Mouse (Mus musculus): ENCODE results near the gene Tpcn2.

Tpcn2 gene

DNA sequence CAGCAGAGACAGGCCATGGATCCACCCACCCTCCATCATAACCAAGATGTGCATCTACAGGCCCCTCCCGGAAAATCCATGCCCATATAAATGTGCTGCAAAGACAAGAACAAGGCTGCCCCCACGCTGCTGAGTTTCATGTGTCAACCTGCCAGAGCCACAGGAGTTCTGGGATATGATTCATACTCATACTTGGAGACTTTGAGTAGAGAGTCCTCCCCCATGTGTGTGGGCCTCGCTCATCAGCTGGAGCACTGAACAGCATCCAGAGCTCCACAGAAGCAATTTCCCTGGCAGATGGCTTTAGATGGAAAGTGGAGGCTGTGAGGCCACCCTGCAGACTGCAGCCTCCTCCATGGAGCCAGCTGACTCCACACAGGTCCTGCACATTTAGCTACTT lies 86.8 kb downstream of the Tpcn2 start:
- no peak for DNase-seq

DNA sequence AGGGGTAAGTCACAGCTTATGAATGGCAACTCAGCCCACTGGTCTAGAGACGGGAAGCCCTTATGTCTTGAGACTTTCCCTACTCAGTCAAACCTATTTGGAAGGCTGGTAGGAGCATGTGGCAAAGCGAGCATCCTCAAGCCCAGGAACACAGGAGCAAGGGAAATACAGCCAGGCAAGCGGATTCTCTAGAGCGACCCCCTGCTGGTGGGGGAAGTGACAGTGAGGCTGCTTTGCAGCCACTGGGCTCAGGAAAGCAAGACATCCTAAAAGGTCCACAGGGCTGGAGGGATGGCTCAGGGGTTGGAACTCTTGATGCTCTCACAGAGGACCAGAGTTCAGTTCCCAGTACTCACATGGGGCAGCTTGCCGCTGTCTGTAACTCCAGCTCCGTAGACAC lies 87.5 kb downstream of the Tpcn2 start:
- no peak for DNase-seq

DNA sequence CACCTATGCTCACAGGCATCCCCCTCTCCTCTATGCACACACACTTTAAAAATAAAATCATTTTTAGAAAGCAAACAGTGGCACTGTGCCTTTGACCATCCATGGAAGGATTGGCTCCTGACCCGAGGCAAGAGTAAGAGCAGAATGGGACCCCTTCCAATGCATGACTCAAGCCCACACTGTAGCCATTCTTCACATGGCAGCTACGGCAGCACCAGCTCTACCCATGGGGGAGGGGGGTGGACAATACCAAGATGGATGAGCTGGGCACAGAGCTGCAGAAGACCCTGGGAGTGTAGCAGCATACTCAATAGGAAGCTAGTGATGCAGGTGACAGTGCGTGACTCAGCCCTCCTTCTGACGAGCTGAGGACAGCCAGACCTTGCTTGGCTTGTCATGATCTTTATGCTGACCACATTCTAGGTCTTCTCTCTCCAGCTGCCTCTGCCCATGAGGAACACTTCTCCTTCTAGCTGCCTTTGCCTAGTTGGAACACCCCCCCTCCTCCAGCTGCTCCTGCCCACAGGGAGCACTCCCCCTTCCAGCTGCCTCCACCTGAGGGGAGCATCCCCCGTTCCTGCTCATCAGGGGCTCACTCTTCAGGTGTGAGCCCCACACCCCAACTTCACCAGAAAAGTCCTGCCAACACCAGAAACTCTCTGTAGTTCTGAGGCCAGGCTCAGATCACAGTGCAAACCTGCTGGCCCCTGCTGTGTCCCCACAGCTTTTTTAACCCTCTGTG lies 88.5 kb downstream of the Tpcn2 start:
- DNase-seq = no peak

DNA sequence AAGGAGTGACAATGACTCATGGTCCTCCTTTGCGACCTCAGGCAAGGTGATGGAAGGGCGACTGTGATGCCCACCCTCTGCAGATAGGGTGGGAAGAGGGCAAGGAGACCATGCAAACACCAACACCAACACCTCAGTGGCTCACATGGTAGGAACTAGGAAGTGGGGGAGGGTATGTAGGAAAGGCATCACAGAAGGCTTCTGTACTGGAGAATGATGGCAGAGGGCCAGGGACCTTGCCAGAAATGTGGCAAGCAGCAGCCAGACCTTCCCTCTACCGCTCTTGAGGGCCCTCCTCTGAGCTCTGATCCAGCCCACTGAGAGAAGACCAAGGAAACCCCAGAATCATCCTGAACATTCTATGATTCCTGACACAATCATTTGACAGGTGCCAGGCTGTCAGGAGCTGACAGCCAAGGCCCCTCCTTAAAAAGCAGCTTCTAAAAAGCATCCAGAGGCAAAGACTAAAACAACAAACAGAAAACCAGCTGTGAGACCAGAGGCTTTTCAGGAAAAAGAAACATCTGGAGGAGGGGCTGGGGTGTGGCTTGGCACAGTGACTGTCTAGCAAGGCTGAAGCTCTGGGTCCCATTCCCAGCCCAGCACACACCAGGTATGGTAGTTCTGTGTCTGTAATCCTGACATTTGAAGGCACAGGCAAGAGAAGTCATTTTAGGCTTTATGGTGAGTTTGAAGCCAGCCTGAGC lies 89.2 kb downstream of the Tpcn2 start:
- no peak for DNase-seq

DNA sequence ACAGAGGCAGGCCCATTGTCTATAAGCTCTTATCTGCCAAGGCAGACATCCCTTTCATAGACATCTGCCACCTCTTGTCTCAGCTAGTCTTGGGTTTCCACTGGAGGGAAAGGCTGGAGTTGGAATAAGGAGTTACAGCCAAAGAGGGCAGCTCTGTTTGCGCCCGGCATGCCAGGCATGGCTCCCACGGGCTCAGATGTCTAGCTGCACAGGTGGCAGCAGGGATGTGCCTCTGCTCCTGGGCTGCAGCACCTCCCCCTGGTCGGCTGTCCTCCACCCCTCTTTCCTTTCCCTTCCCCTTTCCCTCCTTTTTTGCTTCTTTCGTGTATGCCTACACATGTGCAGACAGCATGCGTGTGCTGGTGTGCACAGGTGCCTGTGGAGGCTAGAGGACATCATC lies 91.0 kb downstream of the Tpcn2 start:
- DNase-seq = no peak

DNA sequence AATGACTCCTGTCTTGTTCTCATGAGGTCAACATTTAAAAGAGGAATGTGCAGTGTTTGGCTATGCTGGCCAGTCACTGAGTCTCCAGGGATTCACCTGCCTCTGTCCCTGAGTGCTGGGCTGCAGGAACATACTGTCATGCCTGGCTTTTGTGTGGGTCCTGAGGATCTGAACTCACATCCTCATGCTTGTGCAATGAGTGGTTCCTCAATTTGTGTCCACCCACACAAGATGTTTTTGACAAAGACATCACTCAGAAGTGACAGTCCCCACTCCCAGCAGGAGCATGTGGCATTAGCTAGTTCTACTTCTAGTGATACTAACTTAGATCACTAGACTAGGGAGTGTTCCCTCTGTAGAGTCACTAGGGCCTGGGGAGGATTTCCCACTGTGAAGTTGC lies 93.3 kb downstream of the Tpcn2 start:
- no peak for DNase-seq

DNA sequence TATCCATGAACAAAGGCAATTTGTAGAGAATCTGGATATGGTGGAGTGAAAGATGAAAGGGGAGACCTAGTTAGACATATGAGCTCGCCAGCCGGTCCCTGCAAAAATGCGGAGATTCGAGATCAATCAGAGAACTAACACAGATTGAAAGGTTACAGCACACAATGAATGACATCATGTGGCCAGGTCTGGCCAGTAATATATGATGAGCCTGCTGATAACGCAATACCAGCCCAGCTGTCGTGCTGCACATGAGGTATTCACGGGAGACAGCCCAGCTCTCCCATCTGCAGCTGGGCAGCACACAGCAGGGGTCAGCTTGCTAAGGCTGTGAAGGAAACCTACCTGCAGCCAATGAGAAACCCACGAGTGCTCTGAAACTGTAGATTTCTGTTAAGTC lies 94.5 kb downstream of the Tpcn2 start:
- DNase-seq = no peak

DNA sequence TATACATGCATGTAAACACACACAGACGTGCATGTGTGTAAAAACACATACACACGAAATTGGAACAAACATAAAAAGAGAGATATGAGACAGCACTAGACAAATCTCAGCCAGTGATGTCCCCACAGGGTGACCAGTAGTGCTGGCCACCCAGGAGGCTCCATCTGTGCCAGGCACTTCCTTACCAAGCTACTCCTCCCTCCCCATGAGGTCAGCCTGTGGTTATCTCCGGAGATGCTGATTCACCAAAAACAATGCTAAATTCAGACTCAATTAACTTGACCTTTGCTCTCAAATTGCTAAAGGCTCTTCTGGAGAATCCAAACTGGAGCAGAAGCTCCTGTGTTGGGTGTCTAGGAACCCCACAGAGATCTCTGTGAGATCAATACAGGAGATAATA lies 96.0 kb downstream of the Tpcn2 start:
- no peak for DNase-seq

DNA sequence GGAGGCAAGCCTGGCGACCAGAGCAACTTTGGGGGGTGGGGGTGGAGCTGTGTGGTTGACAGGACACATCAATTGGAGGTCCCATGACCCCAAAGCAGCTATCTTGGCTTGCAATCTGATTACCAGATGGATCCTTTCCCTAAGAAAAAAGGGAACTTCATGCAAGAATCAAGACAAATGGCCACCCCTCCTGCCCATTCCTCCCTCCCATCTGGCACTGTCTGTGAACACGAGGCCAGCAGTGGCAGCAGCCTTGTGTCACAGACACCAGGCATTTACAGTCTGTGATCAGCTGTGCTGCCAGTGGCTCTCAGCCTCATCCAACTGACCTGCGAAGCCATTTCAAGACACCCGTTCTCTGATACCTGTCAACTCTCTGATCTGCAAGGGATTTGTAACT lies 101.4 kb downstream of the Tpcn2 start:
- DNase-seq = no peak

DNA sequence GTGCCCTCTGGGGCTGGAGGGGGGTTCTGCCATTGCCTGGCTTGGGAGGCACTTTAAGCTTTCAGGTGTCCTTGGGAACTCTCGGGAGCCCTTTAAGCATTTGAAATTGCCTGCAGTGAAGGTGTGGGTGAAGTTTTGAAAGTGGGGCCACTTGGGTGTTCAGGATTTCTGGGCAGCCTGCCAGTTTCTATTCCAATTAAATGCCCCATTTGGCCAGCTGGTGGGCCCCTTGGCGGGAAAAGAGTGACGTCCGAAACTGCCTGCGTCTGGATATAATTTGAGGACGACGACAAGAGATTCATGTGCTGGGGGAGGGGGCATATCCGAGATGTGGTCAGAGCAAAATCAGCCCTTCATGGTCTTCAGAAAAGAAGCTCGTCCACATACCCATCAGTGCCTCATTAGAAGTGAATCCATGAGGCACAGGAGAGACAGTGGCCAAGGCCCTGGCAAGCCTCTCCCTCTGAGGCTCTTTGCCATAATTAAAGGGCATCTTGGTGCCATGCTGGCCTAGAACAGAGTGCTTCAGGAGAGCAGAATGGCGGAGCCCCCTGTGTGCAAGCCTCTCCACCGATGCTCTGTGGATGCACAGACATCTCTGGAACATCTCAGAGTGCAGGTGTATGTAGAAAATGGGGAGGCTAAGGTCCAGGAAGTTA lies 102.3 kb downstream of the Tpcn2 start:
- no peak for DNase-seq

DNA sequence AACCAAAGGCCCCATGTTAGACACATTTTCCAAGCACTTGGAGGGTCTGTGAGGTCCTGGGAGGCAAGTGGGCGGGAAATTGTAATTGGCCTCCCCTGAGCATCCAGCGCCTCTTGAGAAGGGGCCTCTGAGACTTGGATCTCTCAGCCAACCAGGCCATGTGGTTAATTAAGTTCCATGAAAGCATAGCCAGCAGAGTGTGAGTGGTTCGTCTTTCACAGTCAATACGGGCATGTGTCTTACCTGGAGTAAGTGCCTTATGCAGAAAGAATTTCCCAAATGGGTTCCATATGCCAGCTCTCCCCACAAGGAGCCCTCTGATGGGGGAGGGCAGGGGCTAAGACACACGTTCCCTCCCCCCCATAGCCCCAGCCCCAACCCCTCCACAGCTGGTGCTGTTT lies 104.1 kb downstream of the Tpcn2 start:
- DNase-seq = no peak

DNA sequence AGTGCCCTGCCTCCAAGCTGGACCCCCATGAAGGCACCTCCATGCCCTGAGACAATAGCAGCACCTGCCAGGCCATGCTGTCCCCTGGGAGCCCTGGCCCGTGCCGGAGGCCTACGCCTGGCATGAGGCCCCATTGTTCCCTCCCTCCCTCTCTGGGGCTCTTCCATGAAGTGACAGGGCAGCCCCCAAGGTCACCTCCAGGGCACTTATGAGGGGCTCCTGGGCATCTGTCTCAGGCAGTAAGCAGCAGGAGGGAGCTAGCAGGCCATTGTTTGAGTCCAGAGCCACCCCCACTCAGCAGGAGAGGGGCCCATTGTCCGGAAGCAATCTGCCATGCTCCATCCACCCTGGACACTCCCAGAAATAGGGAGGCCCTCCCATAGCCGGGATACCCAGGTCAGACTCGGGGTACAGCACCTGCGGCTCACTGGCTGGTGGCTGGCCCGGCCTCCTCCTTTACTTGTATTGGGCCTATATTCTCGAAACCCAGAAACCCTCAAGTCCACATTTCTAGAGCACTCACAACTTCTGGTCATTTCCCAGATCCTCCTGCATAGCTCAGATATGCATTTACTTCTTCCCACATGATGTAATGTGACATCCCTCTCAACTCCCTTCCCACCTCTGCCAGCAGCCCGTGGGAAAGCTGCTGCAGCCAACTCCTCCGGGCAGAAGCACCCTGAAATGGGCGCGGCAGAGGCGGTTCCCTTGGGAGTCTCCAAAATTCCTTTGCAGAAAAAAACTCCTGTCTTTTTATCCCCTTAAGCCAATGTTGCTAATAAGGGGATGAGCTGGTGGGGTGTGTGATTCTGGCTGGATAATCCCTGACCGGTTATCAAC lies 106.8 kb downstream of the Tpcn2 start:
- no peak for DNase-seq

DNA sequence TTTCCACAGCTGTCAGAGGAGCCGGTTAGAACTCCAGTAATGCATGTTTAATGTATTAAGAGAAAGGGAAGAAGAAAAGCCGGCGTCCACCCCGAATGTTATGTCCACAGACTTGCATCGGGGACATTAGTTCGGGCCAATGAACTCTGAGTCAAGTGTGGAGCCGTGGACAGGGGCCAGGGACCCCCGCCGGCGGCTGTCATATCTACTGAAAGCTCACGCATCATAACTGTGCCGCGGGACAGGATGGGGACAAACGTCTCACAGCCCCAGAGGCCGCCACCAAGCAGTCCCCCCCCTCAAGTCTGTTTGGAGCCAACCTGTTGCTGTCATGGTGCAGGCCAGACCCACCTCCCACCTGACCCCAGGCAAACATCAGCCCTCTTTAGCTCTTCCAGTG lies 110.2 kb downstream of the Tpcn2 start:
- no peak for DNase-seq

DNA sequence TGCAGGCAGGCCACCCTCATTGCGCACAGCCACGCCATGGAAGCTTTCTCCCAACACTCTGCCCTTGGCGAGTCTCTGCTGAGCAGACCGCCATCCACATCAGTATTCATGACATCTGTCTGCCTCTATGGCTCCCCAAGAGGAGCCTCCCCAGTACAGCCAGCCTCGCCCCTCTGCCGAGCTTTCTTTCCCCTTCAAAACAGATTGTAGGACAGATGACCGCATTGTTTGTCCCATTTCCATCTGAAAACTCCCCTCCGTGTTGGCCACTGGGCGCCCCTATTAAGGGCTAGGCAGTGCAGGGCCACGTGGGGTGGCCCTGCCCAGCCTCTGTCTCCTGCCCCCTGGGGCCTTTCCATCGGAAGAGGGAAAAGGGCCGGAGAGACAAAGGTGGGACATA lies 110.7 kb downstream of the Tpcn2 start:
- DNase-seq = no peak

DNA sequence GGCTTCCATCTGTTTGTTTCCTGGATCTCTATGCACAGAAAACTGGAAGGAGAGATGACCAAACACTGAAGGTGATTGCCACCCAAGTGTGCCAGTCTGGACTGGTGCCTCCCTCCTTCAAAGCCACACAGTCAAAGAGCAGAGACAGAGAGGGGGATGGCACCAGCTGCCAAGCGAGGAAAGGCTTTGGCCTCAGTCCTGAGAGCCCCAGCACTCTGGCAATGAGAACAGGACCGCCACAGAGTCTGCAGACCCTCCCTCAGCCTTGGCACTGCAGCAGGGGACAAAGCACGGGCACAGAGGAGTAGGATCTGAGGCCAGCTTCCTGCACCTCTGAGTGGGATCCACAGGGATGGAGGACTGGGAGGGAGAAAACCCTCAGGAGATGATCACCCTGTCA lies 114.1 kb downstream of the Tpcn2 start:
- no peak for DNase-seq

DNA sequence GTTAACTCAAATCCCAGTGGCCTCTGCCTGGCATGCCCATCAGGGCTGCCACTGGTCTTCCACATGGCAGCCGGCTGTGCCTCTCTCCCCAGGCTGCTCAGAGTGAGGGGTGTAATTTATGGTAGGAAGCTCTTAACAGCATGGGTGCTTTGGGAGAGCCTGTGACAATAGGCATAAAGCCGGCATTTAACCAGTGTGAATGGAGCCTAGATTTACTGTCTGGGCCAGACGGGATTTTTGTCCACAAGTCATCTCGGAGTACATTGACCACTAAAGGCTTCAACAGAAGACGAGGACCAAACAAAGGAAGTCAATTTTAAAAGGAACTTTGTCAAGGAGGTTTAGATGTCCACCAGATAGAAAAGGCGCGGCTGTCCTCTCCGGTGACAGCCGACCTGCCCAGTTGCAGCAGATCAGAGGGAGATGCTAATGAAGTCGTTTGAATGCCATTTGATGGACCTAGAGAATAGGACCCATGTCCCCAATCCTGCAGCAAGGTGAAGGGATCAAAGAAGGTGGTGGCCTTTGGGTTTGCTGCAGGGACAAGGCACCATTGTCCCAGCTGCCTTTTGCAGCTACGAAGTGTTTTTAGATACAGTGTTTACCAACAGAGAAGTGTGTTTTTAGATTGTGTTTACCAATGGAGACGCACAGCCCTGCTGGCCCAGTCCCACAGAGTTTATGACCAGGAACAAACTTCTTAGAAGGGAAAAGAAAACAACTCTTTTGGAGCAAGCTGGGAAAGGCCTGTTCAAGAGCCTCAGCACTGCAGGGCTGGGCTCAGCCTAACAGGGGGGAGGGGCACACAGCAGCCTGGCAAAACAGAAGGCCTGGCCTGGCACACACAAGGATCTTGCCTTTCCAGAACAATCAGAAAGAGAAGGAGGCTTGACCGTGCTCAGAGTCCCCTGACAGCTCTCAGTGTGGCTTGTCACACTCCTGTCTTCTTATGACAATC lies 124.2 kb downstream of the Tpcn2 start:
- no peak for DNase-seq

DNA sequence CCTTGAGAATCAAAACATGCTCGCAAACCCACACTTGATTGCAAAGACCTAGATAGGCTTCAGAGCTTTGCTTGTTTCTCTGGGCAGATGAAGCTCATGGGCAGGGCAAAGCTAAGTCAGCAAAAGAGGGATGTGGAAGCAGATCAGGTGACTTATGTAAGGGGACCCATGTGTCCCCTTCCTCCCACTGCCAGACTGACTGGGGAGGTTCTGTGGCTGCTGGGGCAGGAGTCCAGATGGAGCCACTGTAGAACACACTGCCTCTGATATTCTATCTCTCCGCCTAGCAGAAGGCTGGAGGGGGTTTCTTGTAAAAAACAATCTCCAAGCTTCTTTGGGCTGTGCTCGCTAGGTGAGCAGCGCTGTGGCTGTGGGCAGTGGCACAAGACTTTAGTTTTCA lies 128.1 kb downstream of the Tpcn2 start:
- no peak for DNase-seq

DNA sequence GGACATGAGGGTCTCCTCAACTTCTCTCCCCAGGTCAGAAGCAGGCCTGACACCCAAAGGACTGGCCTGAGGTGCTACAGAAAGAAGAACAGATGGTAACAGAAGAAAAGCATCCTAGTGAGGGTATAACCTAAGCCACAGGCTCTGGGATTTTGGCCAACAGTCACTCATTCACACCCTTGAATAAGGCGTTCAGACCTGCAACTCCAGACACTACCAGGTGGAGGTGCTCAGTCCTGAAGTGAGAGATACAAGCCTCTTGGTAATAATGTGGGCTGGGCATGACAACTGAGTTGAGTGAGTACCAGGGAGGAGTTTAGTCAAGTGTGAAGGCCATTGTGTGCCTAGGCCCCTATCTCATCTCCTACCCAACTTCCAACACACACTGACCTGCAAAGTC lies 129.7 kb downstream of the Tpcn2 start:
- DNase-seq = no peak

DNA sequence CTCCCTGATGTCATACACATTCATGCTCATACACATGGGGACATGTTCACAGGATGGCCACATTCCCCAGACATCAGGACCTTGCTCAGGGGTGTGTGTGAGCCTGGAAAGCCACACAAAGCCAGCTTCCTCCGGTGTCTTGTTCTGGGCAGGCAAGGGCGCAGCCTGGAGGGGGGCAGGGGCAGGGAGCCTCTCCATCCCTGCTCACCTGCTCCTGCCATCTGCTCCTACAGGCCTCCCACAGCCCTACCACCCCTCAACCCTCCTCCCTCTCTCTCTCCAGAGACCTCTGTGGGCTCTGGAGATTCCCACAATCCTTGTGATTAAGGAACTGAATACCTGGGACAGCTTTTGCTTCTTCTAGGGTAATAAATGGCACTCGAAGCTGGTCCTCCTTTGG lies 132.0 kb downstream of the Tpcn2 start:
- no peak for DNase-seq

DNA sequence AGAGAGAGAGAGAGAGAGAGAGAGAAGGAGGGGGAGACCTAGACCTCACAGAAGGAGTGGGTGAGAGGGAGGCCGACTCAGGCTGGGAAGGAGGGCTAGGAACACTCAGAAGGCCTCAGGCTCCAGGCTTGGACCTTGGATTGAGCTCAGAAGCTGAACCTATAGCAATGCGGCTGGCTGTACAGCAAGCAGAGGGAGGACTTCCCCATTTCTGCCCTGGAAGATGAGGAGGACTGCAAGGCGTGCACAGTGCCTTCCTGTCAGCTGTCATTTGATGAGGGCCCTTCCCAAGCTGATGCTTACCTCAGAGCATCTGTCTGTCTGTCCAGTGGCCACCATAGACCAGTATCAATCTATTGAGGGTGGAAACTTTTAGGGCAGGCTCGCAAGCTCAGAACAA lies 134.9 kb downstream of the Tpcn2 start:
- no peak for DNase-seq

DNA sequence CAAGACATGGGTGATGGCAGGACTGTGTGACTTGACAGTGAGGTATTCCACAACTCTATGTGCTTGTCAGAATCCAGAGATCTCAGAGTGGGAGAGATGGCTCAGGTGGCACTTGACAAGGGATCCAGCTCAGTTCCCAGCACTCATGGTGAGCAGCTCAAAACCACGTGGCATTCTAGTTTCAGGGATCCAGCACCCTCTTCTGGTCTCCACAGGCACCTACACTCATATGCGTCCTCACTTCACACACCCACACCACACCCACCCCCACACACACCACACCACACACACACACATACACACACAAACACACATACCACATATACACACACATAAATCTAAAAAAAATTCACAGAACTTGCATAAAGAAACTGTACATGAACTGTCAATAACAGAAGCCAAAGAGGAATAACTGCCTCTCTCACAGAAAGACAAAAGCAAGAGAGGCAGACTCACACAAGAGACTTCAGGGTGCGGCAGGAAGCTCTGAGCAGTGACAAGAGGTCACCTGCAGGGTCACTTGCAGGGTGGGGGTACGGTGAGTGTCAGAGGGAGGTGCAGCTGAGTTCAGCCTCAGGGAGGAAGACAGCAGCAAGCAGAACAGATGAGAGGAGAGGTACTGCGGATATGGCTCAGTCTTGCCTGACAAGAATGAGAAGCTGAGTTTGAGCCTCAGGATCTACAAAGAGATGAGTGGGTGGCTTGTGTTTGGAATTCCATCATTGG lies 135.7 kb downstream of the Tpcn2 start:
- no peak for DNase-seq
